Mouse (Mus musculus) right cerebral cortex, postnatal 25 days (tissue): Measurements from ENCODE around the gene Plbd1.

ENCODE experiments used
- DNase-seq: peaks from one replicate; pipeline ENCODE4 v3.0.0; 2022

The Plbd1 gene

GRCm38 (mm10) chr6:136647455-136647861 is 14.3 kb downstream of the Plbd1 start:
- DNase-seq, result no peak

- DNase-seq, result no peak
Observed at GRCm38 (mm10) chr6:136646207-136646606, 15.5 kb downstream of the Plbd1 start.

GRCm38 (mm10) chr6:136645754-136646153 is 16.0 kb downstream of the Plbd1 start:
- no peak for DNase-seq

GRCm38 (mm10) chr6:136644171-136644570 is 17.6 kb downstream of the Plbd1 start:
- no peak for DNase-seq

- no peak for DNase-seq
Observed at GRCm38 (mm10) chr6:136634982-136635381, 26.7 kb downstream of the Plbd1 start.

GRCm38 (mm10) chr6:136633719-136634118 is 28.0 kb downstream of the Plbd1 start:
- no peak for DNase-seq

GRCm38 (mm10) chr6:136633154-136633553 is 28.6 kb downstream of the Plbd1 start:
- no peak for DNase-seq

- no peak for DNase-seq
Observed at GRCm38 (mm10) chr6:136631945-136632534, 29.7 kb downstream of the Plbd1 start.

GRCm38 (mm10) chr6:136631519-136631918 is 30.2 kb downstream of the Plbd1 start:
- DNase-seq, result no peak

- no peak for DNase-seq
Observed at GRCm38 (mm10) chr6:136629639-136630038, 32.1 kb downstream of the Plbd1 start.

- DNase-seq, result no peak
Observed at GRCm38 (mm10) chr6:136625421-136625820, 36.3 kb downstream of the Plbd1 start.

GRCm38 (mm10) chr6:136620361-136621139 is 41.2 kb downstream of the Plbd1 start:
- peak; percentile 70 for DNase-seq

GRCm38 (mm10) chr6:136614156-136614555 is 47.6 kb downstream of the Plbd1 start:
- no peak for DNase-seq

- no peak for DNase-seq
Observed at GRCm38 (mm10) chr6:136612312-136612711, 49.4 kb downstream of the Plbd1 start.

GRCm38 (mm10) chr6:136611351-136612215 is 50.1 kb downstream of the Plbd1 start:
- no peak for DNase-seq

GRCm38 (mm10) chr6:136602601-136603000 is 59.1 kb downstream of the Plbd1 start:
- no peak for DNase-seq

GRCm38 (mm10) chr6:136594541-136594940 is 67.2 kb downstream of the Plbd1 start:
- DNase-seq, result no peak

GRCm38 (mm10) chr6:136590739-136591138 is 71.0 kb downstream of the Plbd1 start:
- no peak for DNase-seq

- no peak for DNase-seq
Observed at GRCm38 (mm10) chr6:136566002-136566401, 95.7 kb downstream of the Plbd1 start.
